Mouse (Mus musculus) midbrain, embryonic 12.5 days (tissue): Measurements from ENCODE around the gene Olfr1357. TPM values are rescaled to one million over a fixed set of nuclear protein-coding genes. Genes with fewer than 3 reads are reported as not detected.

ENCODE experiments used
- ATAC-seq: fragments of 200-750 bp; cut with Nextera tagmentation; 2 replicates; pipeline ENCODE4 v1.8.0; 2017; ENCODE audit warnings: low read depth, moderate TSS enrichment, moderate library complexity; ENCODE audit not compliant: low FRiP score
- H3K27ac ChIP-seq: fragments of 300-500 bp; sonication (generic); replicated peaks from 2 replicates; pipeline ENCODE4 v1.5.1; 2016; ENCODE audit warnings: mild to moderate bottlenecking
- H3K27me3 ChIP-seq: fragments of 300-500 bp; sonication (generic); 2 replicates; pipeline ENCODE4 v1.6.1; 2016; ENCODE audit warnings: mild to moderate bottlenecking
- H3K36me3 ChIP-seq: fragments of 300-500 bp; sonication (generic); 2 replicates; pipeline ENCODE4 v1.6.1; 2016
- H3K4me1 ChIP-seq: fragments of 300-500 bp; sonication (generic); 2 replicates; pipeline ENCODE4 v1.6.1; 2016
- H3K4me2 ChIP-seq: fragments of 300-500 bp; sonication (generic); replicated peaks from 2 replicates; pipeline ENCODE4 v1.6.1; 2016; ENCODE audit warnings: mild to moderate bottlenecking, moderate library complexity
- H3K4me3 ChIP-seq: fragments of 300-500 bp; sonication (generic); 2 replicates; pipeline ENCODE4 v1.5.1; 2016; ENCODE audit warnings: mild to moderate bottlenecking
- H3K9ac ChIP-seq: fragments of 300-500 bp; sonication (generic); replicated peaks from 2 replicates; pipeline ENCODE4 v1.6.1; 2016; ENCODE audit warnings: mild to moderate bottlenecking, moderate library complexity
- H3K9me3 ChIP-seq: fragments of 300-500 bp; sonication (generic); 2 replicates; pipeline ENCODE4 v1.6.1; 2016; ENCODE audit warnings: mild to moderate bottlenecking
- WGBS: fragments of 180-500 bp; shearing (Covaris S2); methylation state at CpG from one replicate; pipeline ENCODE4 v1.1.7; 2016; 5-methylcytosine and 5-hydroxymethylcytosine counted together
- polyA plus RNA-seq: library from polyadenylated mRNA; unstranded; fragments of >200 nt; fragmentation: Nextera tagmentation; extraction: Ambion mirVana; gene quantifications from 2 replicates; pipeline ENCODE4 v1.2.1, GENCODE M21; 2016

Gene Olfr1357
- polyA plus RNA-seq, 1 experiment from 2014 or later: not detected

DNA sequence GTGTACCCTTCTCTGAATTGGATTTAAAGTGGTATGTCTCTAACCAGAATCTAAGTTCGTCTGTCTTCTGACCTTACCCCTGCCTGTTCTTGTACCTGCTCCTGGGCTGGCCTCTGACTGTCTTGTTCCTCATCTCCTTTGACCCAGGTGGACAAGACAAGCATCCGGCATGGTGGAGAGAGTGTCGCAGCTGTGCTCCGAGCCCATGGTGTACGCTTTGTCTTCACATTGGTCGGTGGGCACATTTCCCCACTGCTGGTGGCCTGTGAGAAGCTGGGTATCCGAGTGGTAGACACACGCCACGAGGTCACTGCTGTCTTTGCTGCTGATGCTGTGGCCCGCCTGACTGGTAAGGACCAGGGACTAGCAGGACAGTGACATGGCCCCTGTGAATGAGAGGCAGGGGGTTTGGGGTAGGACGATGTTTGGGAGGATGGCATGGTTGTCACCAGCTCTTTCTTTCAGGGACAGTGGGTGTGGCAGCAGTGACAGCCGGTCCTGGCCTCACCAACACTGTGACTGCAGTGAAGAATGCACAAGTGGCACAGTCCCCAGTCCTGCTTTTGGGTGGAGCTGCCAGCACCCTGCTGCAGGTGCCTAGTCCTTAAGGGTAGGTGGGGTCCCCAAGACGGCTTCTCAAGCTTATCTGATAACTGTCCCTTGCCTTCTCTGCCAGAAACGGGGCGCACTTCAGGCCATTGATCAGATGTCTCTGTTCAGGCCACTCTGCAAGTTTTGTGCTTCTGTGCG lies 41.3 kb downstream of the Olfr1357 start:
- H3K9me3 ChIP-seq: no peaks in the 10 kb centered on the region
- H3K4me2 ChIP-seq: no peak overlapping the region
- ATAC-seq: no peak
- H3K27ac ChIP-seq: no peak overlapping the region
- 93% methylated on average over 16 of the region's 16 CpGs for WGBS
- H3K4me1 ChIP-seq: peaks cover 7% of the 10 kb centered on the region; the same call in 1 of the 2 replicates
- no peak overlapping the region for H3K4me3 ChIP-seq
- peaks cover 39% of the 10 kb centered on the region; the same call in 1 of the 2 replicates for H3K36me3 ChIP-seq
- no peaks in the 10 kb centered on the region for H3K27me3 ChIP-seq
- H3K9ac ChIP-seq: no peak overlapping the region

DNA sequence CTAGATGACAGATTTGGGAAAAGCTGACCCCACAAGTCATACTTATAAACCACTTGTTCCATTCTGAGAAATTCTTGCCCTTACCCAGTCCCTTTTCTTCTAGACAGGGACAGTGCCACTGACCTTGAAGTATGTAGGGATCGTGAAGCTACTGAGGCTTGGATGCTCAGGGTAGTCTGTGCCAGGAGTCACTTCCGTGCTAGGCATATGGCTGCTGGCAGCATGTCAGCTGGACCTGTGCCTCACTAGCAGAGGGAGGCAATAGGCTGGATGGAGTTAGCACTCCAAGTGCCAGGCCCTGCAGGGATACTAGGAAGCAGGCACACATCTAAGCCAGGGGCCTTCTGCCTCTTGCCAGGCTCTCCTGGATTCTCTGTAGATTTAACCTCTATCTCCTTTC lies 42.2 kb downstream of the Olfr1357 start:
- ATAC-seq: no peak
- H3K27me3 ChIP-seq: no peaks in the 10 kb centered on the region
- H3K9ac ChIP-seq: no peak overlapping the region
- H3K4me3 ChIP-seq: peak overlapping the region; percentile 64; the same call in 1 of the 2 replicates
- H3K36me3 ChIP-seq: peaks cover 30% of the 10 kb centered on the region; the same call in 1 of the 2 replicates
- peaks cover 7% of the 10 kb centered on the region; the same call in 1 of the 2 replicates for H3K4me1 ChIP-seq
- H3K4me2 ChIP-seq: peak overlapping the region; percentile 73
- 93% methylated on average over 2 of the region's 2 CpGs for WGBS
- H3K9me3 ChIP-seq: no peaks in the 10 kb centered on the region
- no peak overlapping the region for H3K27ac ChIP-seq

GRCm38 (mm10) chr10:78575105-78575632 lies 42.7 kb downstream of the Olfr1357 start:
- H3K9ac ChIP-seq: peak overlapping the region; percentile 71
- peaks cover 25% of the 10 kb centered on the region; the same call in 1 of the 2 replicates for H3K36me3 ChIP-seq
- peaks cover 7% of the 10 kb centered on the region; the same call in 1 of the 2 replicates for H3K4me1 ChIP-seq
- H3K27ac ChIP-seq: peak overlapping the region; percentile 72
- 18% methylated on average over 13 of the region's 13 CpGs for WGBS
- ATAC-seq: peak; percentile 53
- no peaks in the 10 kb centered on the region for H3K27me3 ChIP-seq
- no peaks in the 10 kb centered on the region for H3K9me3 ChIP-seq
- H3K4me3 ChIP-seq: peak overlapping the region; percentile 64
- peak overlapping the region; percentile 73 for H3K4me2 ChIP-seq

GRCm38 (mm10) chr10:78574250-78575104 lies 43.4 kb downstream of the Olfr1357 start, which contains the start of gene Ilvbl:
Gene Ilvbl (plus strand): TSS chr10:78574346.
- Histone ChIP-seq H3K9me3 (no peaks in the 10 kb centered on the region), H3K9ac (peak within 1 kb of the TSS; percentile 71), H3K4me1 (peaks cover 7% of the 10 kb centered on the region; the same call in 1 of the 2 replicates), H3K4me3 (peak within 1 kb of the TSS; percentile 64), H3K27ac (peak within 1 kb of the TSS; percentile 72), H3K4me2 (peak within 1 kb of the TSS; percentile 73), H3K36me3 (peaks cover 19% of the 10 kb centered on the region; the same call in 1 of the 2 replicates), H3K27me3 (no peaks in the 10 kb centered on the region)
- peak; percentile 91 for ATAC-seq
- under 1% methylated on average over 51 of the region's 51 CpGs for WGBS

GRCm38 (mm10) chr10:78573226-78573625 lies 44.6 kb downstream of the Olfr1357 start:
- no peak overlapping the region for H3K9ac ChIP-seq
- H3K4me3 ChIP-seq: no peak overlapping the region
- H3K27ac ChIP-seq: no peak overlapping the region
- H3K27me3 ChIP-seq: no peaks in the 10 kb centered on the region
- no peak overlapping the region for H3K4me2 ChIP-seq
- peaks cover 7% of the 10 kb centered on the region; the same call in 1 of the 2 replicates for H3K36me3 ChIP-seq
- no peak for ATAC-seq
- 77% methylated on average over 3 of the region's 3 CpGs for WGBS
- H3K9me3 ChIP-seq: no peaks in the 10 kb centered on the region
- H3K4me1 ChIP-seq: peaks cover 7% of the 10 kb centered on the region; the same call in 1 of the 2 replicates

GRCm38 (mm10) chr10:78570897-78571296 lies 47.0 kb downstream of the Olfr1357 start:
- ATAC-seq: no peak
- Histone ChIP-seq H3K27me3 (no peaks in the 10 kb centered on the region), H3K9me3 (no peaks in the 10 kb centered on the region), H3K4me1 (peaks cover 7% of the 10 kb centered on the region; the same call in 1 of the 2 replicates), H3K9ac (0 out of 2 replicates have a peak overlapping the region, but pooled peaks have one; percentile 11), H3K4me3 (no peak overlapping the region), H3K36me3 (no peaks in the 10 kb centered on the region), H3K27ac (no peak overlapping the region), H3K4me2 (no peak overlapping the region)
- WGBS: 81% methylated on average over 2 of the region's 2 CpGs

DNA sequence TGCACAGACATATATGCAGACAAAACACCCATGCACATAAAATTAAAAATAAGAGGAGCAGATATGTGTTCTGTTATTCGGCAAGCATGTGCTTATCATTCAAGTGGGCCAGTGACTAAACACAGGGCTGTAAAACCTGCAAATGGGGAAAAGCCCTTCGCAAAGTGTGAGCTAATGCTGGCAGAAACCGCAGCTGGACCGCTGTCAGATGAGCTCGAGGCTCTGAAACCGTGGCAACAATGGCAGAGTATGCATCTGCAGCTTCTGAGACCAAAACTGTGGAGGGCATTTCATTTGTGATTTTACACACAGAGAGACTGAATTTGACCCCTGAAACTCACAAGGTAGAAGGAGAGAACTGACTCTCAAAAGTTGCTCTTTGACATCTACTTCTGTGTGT lies 47.5 kb downstream of the Olfr1357 start:
- Histone ChIP-seq H3K4me3 (no peak overlapping the region), H3K9me3 (no peaks in the 10 kb centered on the region), H3K9ac (0 out of 2 replicates have a peak overlapping the region, but pooled peaks have one; percentile 11), H3K4me1 (peaks cover 4% of the 10 kb centered on the region; the same call in 1 of the 2 replicates), H3K27ac (no peak overlapping the region), H3K36me3 (no peaks in the 10 kb centered on the region), H3K27me3 (no peaks in the 10 kb centered on the region), H3K4me2 (no peak overlapping the region)
- no peak for ATAC-seq
- WGBS: 69% methylated on average over 6 of the region's 6 CpGs

DNA sequence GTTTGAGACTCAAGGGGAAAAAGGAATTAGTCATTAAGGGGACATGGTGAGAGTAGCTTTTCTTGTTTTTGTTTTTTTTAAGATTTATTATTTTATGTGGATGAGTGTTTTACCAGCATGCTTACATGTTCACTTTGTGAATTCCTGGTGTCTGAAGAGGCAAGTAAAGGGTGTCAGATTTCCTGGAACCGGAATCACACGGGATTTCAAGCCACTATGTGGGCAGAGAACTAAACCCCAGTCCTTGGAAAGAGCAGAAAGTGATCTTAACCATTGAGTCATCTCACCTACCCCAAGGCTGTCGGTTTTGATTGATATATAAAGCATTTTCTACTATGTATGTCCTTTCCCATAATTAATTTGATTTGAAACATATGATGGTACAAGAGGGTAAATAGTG lies 48.2 kb downstream of the Olfr1357 start:
- Histone ChIP-seq H3K36me3 (no peaks in the 10 kb centered on the region), H3K4me3 (no peak overlapping the region), H3K27ac (no peak overlapping the region), H3K9me3 (no peaks in the 10 kb centered on the region), H3K4me1 (no peaks in the 10 kb centered on the region), H3K9ac (no peak overlapping the region), H3K4me2 (no peak overlapping the region), H3K27me3 (no peaks in the 10 kb centered on the region)
- no peak for ATAC-seq
- 64% methylated on average over 3 of the region's 3 CpGs for WGBS

DNA sequence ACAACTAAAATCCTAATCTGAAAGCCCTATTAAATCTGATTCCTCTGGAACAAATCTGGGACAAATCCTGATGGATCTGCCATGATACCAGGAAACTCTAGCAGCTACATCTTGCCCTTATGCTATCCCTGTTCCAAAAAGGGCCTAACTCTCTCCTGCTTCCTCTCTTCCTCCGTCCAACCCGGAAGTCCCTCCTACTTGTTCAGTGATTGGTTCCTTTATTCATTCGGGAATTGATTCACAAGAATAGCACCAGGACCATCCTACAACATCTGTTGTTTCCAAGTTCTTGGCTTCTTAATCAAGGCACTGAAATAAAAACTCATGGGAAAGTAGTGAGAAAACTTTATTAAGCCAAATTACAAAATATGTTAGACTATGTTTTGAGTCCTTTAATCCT lies 48.7 kb downstream of the Olfr1357 start:
- Histone ChIP-seq H3K4me2 (no peak overlapping the region), H3K27ac (no peak overlapping the region), H3K27me3 (no peaks in the 10 kb centered on the region), H3K9me3 (no peaks in the 10 kb centered on the region), H3K36me3 (no peaks in the 10 kb centered on the region), H3K4me3 (no peak overlapping the region), H3K4me1 (no peaks in the 10 kb centered on the region), H3K9ac (no peak overlapping the region)
- no peak for ATAC-seq
- WGBS: 83% methylated on average over 3 of the region's 3 CpGs

GRCm38 (mm10) chr10:78565070-78565469 lies 52.8 kb downstream of the Olfr1357 start:
- 93% methylated on average over 1 of the region's 1 CpGs for WGBS
- no peaks in the 10 kb centered on the region for H3K36me3 ChIP-seq
- no peak for ATAC-seq
- no peak overlapping the region for H3K9ac ChIP-seq
- no peak overlapping the region for H3K27ac ChIP-seq
- H3K4me1 ChIP-seq: no peaks in the 10 kb centered on the region
- no peak overlapping the region for H3K4me2 ChIP-seq
- H3K27me3 ChIP-seq: no peaks in the 10 kb centered on the region
- H3K4me3 ChIP-seq: no peak overlapping the region
- no peaks in the 10 kb centered on the region for H3K9me3 ChIP-seq
